Mouse (Mus musculus) urinary bladder, postnatal 4 days (tissue): Measurements from ENCODE around the gene Fxr2.

Experiments used
- DNase-seq, 2 experiments: peaks; one replicate each; pipeline ENCODE4 v3.0.0; 2021 to 2022; ENCODE audit warnings: low spot score in 2 of 2

Fxr2 gene

GRCm38 (mm10) chr11:69657462-69657881 lies 24.7 kb downstream of the Fxr2 start:
- no peak for DNase-seq

- peak in 1 of 2 experiments; percentile 20 for DNase-seq
These were observed 28.6 kb downstream of the Fxr2 start for GRCm38 (mm10) chr11:69661221-69661881.

GRCm38 (mm10) chr11:69662213-69662966 lies 29.6 kb downstream of the Fxr2 start, which contains the start of gene Mpdu1:
Mpdu1 (minus strand) TSS chr11:69662642.
- peak; percentile 93 to 95 for DNase-seq

- DNase-seq: no peak
These were observed 30.3 kb downstream of the Fxr2 start for GRCm38 (mm10) chr11:69662967-69663671.

- DNase-seq: peak in 1 of 2 experiments; percentile 18
These were observed 31.0 kb downstream of the Fxr2 start for GRCm38 (mm10) chr11:69663795-69664194.

- DNase-seq: no peak
These were observed 32.1 kb downstream of the Fxr2 start for GRCm38 (mm10) chr11:69664841-69665240.

- DNase-seq: no peak
These were observed 32.7 kb downstream of the Fxr2 start for GRCm38 (mm10) chr11:69665457-69665960.

- peak; percentile 41 to 63 for DNase-seq
These were observed 33.3 kb downstream of the Fxr2 start, which contains the start of gene Cd68 for GRCm38 (mm10) chr11:69665961-69666664. Cd68 (minus strand) TSS chr11:69666153.

- DNase-seq: no peak
These were observed 33.8 kb downstream of the Fxr2 start for GRCm38 (mm10) chr11:69666665-69667005.

- DNase-seq: peak; percentile 94 to 96
These were observed 38.3 kb downstream of the Fxr2 start for GRCm38 (mm10) chr11:69670786-69671725.

- DNase-seq: no peak
These were observed 38.9 kb downstream of the Fxr2 start for GRCm38 (mm10) chr11:69671726-69672124.

- DNase-seq: peak; percentile 100
These were observed 39.5 kb downstream of the Fxr2 start, which contains the start of gene Eif4a1 for GRCm38 (mm10) chr11:69672211-69672706. Eif4a1 (minus strand) TSS chr11:69672423.

- no peak for DNase-seq
These were observed 46.4 kb downstream of the Fxr2 start for GRCm38 (mm10) chr11:69679144-69679543.

GRCm38 (mm10) chr11:69680136-69680855 lies 47.5 kb downstream of the Fxr2 start:
- DNase-seq: no peak

- DNase-seq: peak; percentile 95 to 97
These were observed 48.8 kb downstream of the Fxr2 start, which contains the start of gene Senp3 for GRCm38 (mm10) chr11:69681314-69682208. Senp3 (minus strand) TSS chr11:69682084.

- DNase-seq: no peak
These were observed 49.5 kb downstream of the Fxr2 start for GRCm38 (mm10) chr11:69682209-69682839.

- DNase-seq: peak; percentile 86 to 93
These were observed 50.2 kb downstream of the Fxr2 start for GRCm38 (mm10) chr11:69682840-69683533.
